Mouse (Mus musculus): ENCODE data around the gene Rab39.

Gene Rab39

GRCm38 (mm10) chr9:53705992-53706696, at the start of gene Rab39:
Rab39 (minus strand) TSS chr9:53706232.
- peak; percentile 81 for DNase-seq

- DNase-seq = no peak
Measured at GRCm38 (mm10) chr9:53754801-53755200, 48.8 kb upstream of the Rab39 start.

GRCm38 (mm10) chr9:53750899-53751298, 44.9 kb upstream of the Rab39 start:
- DNase-seq = no peak

- no peak for DNase-seq
Measured at GRCm38 (mm10) chr9:53750411-53750810, 44.4 kb upstream of the Rab39 start.

- no peak for DNase-seq
Measured at GRCm38 (mm10) chr9:53740829-53741404, 34.9 kb upstream of the Rab39 start.

- DNase-seq = peak; percentile 12
Measured at GRCm38 (mm10) chr9:53705491-53705991, 491 bp downstream of the Rab39 start.

GRCm38 (mm10) chr9:53702991-53703390, 3.0 kb downstream of the Rab39 start:
- no peak for DNase-seq

GRCm38 (mm10) chr9:53700496-53700895, 5.5 kb downstream of the Rab39 start:
- no peak for DNase-seq

- DNase-seq = no peak
Measured at GRCm38 (mm10) chr9:53695846-53696245, 10.2 kb downstream of the Rab39 start.

GRCm38 (mm10) chr9:53693718-53694117, 12.3 kb downstream of the Rab39 start:
- no peak for DNase-seq

- DNase-seq = no peak
Measured at GRCm38 (mm10) chr9:53691745-53692670, 14.0 kb downstream of the Rab39 start.

GRCm38 (mm10) chr9:53680851-53681250, 25.2 kb downstream of the Rab39 start:
- no peak for DNase-seq

- no peak for DNase-seq
Measured at GRCm38 (mm10) chr9:53676921-53677320, 29.1 kb downstream of the Rab39 start.

GRCm38 (mm10) chr9:53673571-53673970, 32.5 kb downstream of the Rab39 start:
- peak; percentile 83 for DNase-seq

GRCm38 (mm10) chr9:53669680-53670219, 36.3 kb downstream of the Rab39 start, which contains the start of gene Cul5:
Cul5 (minus strand) TSS chr9:53670014.
- DNase-seq = peak; percentile 46

- peak; percentile 96 for DNase-seq
Measured at GRCm38 (mm10) chr9:53667020-53667669, 38.9 kb downstream of the Rab39 start.

- DNase-seq = no peak
Measured at GRCm38 (mm10) chr9:53666665-53667019, 39.4 kb downstream of the Rab39 start.

GRCm38 (mm10) chr9:53665428-53665827, 40.6 kb downstream of the Rab39 start:
- no peak for DNase-seq

GRCm38 (mm10) chr9:53664819-53665218, 41.2 kb downstream of the Rab39 start:
- DNase-seq = no peak

- no peak for DNase-seq
Measured at GRCm38 (mm10) chr9:53634796-53635195, 71.2 kb downstream of the Rab39 start.

Data from lung, postnatal 10 days (tissue).